Mouse (Mus musculus) spleen, adult 2 months (tissue): Measurements from ENCODE around the gene Iah1.
A peak's percentile ranks its signal among the peaks of the same experiment; 100 is the strongest.

Source experiments
- CTCF ChIP-seq: fragments of 200-500 bp; IDR thresholded peaks from 2 replicates; pipeline ENCODE4 v1.5.1; 2011; ENCODE audit warnings: mild to moderate bottlenecking, inconsistent platforms; ENCODE audit not compliant: insufficient read depth, insufficient read length, insufficient replicate concordance; ENCODE audit errors: extremely low read depth
- POLR2A ChIP-seq: fragments of 200-500 bp; IDR thresholded peaks from 2 replicates; pipeline ENCODE4 v1.6.1; 2011; ENCODE audit warnings: low read depth, low read length, inconsistent platforms

DNA sequence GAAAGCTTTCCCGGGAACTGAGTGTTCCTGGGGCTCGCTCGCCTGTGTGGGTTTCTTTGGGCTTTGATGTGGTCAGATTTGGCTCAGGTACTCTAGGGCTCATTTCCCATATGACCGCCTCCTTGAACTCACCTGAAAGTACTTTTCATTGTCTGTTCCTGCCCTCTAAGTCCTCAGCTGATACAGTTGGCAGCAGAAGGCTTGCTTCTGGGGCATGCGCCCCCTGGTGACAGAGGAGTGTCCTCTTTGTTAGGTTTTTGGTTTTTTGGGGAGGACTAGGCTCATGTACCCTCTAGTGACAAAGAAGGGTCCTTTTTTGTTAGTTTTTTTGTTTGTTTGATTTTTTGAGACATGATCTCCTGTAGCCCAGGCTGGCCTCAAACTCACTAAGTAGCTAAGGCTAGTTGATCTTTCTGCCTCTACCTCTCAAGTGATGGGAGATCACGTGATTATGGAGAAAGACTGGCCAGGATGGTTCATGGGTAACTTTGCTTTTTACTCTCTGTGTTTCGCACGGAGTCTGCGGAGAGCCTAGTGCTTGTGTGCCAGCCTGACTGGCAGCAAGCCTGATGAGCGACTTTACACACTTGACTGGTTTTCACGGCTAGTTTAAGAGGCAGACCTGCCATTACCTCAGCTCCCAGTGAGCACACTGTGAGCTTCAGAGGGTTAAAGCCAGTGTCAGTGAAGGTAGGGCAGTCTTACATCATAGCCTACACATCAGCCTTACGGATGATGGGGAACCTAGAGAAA, 2.1 kb downstream of the Iah1 start:
- peak; percentile 82; the same call in 1 of the 2 replicates for TF ChIP-seq CTCF
- TF ChIP-seq POLR2A, result no peak
